Mouse (Mus musculus): ENCODE data around the gene Fam240a. TPM values are rescaled to one million over a fixed set of nuclear protein-coding genes. Genes with fewer than 3 reads are reported as not detected.
A peak's percentile ranks its signal among the peaks of the same experiment; 100 is the strongest.

Gene Fam240a
- total and polyA plus RNA-seq, 2 experiments from 2014 or later, result 0.58 TPM; not detected in 1

DNA sequence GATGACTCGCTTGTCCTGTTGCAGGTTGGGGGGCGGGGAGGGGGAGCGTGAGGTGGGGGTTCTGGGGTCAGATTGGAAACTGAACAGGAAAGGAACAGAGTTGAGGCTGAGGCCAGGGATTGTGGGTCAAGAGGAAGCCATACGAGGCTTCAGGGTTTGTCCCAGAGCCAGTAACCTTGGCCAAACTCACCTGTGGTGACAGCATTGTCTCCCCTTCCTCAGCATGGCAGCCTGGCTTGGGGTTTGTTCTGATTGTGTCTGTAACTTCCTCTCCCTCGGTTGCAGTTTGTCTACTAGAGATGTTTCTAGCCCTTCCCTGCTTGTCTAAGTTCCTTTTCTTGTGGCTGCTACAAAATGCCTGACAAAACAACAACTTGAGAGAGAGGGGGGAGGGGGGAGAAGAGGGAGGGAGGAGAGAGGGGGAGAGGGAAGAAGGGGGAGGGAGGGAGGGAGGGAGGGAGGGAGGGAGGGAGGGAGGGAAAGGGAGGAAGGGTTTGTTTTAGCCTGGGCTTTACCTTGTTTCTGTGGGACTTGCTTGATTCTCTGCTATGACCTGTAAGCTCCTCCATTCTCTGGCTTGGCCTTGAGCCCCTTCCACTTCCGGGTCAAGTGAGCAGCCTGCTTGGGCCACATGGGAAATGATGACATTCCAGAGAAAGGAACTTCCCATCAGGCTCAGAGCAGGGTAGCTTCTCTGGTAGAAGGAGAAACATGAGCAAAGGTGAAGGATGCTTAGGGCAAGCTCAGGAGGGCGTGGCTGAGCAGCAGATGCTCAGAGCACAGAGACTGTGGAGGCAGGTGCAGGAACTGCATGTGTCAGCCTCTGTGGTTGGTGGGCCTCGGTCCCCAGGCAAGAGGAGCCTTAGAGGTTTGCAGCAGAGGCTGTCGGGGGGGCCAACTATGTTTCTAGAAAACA is 29.0 kb downstream of the Fam240a start:
- no peak for TF ChIP-seq CTCF (IDR thresholded peaks at IDR 0.05; ENCODE audit: low read depth)
- H3K9ac ChIP-seq, result no peak overlapping the region
- no peaks in the 10 kb centered on the region for H3K36me3 ChIP-seq (ENCODE audit: insufficient read depth)
- 58% methylated on average over 9 of the region's 9 CpGs for WGBS
- H3K4me3 ChIP-seq (ENCODE audit: low read depth, low read length), result no peak overlapping the region
- DNase-seq, result no peak
- H3K9me3 ChIP-seq (ENCODE audit: low read length), result no peaks in the 10 kb centered on the region
- no peaks in the 10 kb centered on the region for H3K27me3 ChIP-seq (ENCODE audit: insufficient read depth, low read length)
- ATAC-seq, result no peak
- H3K27ac ChIP-seq (ENCODE audit: low read depth, low read length), result no peak overlapping the region
- H3K4me1 ChIP-seq (ENCODE audit: insufficient read depth), result no peaks in the 10 kb centered on the region
- H3K4me2 ChIP-seq (ENCODE audit: low read depth), result no peak overlapping the region

DNA sequence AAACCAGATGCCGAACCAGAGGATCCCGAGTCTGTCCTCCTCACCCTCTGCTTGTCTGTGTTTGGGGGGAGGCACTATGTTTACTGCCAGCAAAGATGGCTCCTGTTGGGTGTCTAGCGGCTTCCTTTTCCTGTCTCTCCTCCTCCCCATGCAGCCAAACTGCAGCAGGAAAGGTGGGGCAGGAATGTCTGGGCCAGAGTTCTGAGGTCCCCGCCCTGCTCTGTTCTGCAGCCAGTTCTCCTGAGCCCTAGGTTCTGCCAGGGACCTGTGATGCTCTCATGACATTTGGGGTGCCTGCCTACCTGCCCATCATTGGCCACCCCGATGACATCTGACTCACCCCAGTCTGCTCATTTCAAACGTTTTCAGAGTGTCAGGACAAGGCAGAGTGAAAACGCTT is 34.7 kb downstream of the Fam240a start:
- no peak overlapping the region for H3K4me2 ChIP-seq (ENCODE audit: low read depth)
- H3K9me3 ChIP-seq (ENCODE audit: low read length), result no peaks in the 10 kb centered on the region
- H3K27me3 ChIP-seq (ENCODE audit: insufficient read depth, low read length), result peaks cover 9% of the 10 kb centered on the region
- DNase-seq (no peak), ATAC-seq (no peak)
- 78% methylated on average over 7 of the region's 7 CpGs for whole genome bisulfite sequencing
- H3K4me3 ChIP-seq (ENCODE audit: low read depth, low read length), result no peak overlapping the region
- no peak overlapping the region for H3K27ac ChIP-seq (ENCODE audit: low read depth, low read length)
- H3K4me1 ChIP-seq (ENCODE audit: insufficient read depth), result no peaks in the 10 kb centered on the region
- H3K36me3 ChIP-seq (ENCODE audit: insufficient read depth), result no peaks in the 10 kb centered on the region
- no peak overlapping the region for H3K9ac ChIP-seq
- TF ChIP-seq CTCF (IDR thresholded peaks at IDR 0.05; ENCODE audit: low read depth), result no peak

DNA sequence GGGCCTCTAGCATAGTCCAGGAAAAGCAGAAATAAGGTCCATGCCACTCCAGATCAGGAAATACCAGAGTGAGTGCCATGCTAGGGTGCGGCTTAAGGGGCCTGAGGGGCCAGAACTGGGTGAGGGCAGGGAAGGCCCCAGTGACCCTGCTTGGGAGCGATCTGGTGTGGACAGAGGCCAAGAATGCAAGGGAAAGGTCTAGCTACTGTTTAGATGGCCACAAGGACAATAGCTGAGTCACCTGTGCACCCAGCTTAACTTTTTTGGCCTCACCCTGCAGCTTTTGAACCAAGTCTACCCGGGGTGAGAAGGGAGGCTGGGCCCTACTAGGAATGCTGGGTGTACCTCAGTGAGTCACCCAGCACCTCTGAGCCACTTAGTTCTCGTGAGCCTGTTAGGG is 35.9 kb downstream of the Fam240a start:
- DNase-seq (no peak), ATAC-seq (no peak)
- Histone ChIP-seq H3K9ac (no peak overlapping the region), H3K4me3 (ENCODE audit: low read depth, low read length) (peak overlapping the region; percentile 50), H3K4me1 (ENCODE audit: insufficient read depth) (no peaks in the 10 kb centered on the region), H3K4me2 (ENCODE audit: low read depth) (peak overlapping the region; percentile 94), H3K27ac (ENCODE audit: low read depth, low read length) (no peak overlapping the region), H3K27me3 (ENCODE audit: insufficient read depth, low read length) (peaks cover 9% of the 10 kb centered on the region), H3K36me3 (ENCODE audit: insufficient read depth) (no peaks in the 10 kb centered on the region), H3K9me3 (ENCODE audit: low read length) (no peaks in the 10 kb centered on the region)
- no peak for TF ChIP-seq CTCF (IDR thresholded peaks at IDR 0.05; ENCODE audit: low read depth)
- WGBS, result 77% methylated on average over 4 of the region's 4 CpGs

DNA sequence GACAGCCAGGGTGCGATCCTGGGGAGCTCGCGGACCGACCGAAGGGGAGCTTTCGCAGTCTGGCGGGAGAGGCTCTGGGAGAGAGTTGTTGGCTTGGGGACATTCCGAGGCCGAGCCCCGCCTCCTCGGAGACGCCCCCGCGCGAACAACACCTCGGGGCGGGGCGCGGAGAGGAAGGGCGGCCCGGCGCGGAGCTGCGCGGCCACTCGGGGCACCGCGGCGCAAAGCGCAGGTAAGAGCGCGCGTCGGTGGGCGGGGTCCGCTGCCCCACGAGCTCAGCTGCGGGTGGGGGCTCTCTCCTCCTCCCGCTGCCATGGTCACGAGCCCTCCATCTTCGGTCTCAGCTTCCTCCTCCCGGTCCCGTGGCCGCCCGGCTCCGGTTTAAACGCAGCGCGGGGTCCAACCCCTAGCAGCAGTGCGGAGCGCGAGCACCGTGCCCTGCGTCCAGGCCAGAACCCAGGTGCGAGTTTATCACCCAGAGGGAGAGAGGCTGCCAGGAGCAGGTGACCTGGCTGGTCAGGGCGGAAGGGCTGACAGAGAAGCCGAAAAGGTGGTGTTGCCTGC is 36.6 kb downstream of the Fam240a start, which contains the start of gene Tmie:
Gene Tmie, minus strand, starts transcription at position 116 of the 564 bp plus-strand sequence.
- ATAC-seq (peak; percentile 62), DNase-seq (peak; percentile 29)
- Histone ChIP-seq H3K9me3 (ENCODE audit: low read length) (no peaks in the 10 kb centered on the region), H3K4me3 (ENCODE audit: low read depth, low read length) (peak within 1 kb of the TSS; percentile 50), H3K4me2 (ENCODE audit: low read depth) (peak within 1 kb of the TSS; percentile 94), H3K27ac (ENCODE audit: low read depth, low read length) (no peak within 1 kb of the TSS), H3K4me1 (ENCODE audit: insufficient read depth) (no peaks in the 10 kb centered on the region), H3K27me3 (ENCODE audit: insufficient read depth, low read length) (peaks cover 9% of the 10 kb centered on the region), H3K9ac (peak within 1 kb of the TSS; percentile 47), H3K36me3 (ENCODE audit: insufficient read depth) (no peaks in the 10 kb centered on the region)
- WGBS, result under 1% methylated on average over 55 of the region's 57 CpGs
- no peak for TF ChIP-seq CTCF (IDR thresholded peaks at IDR 0.05; ENCODE audit: low read depth)

DNA sequence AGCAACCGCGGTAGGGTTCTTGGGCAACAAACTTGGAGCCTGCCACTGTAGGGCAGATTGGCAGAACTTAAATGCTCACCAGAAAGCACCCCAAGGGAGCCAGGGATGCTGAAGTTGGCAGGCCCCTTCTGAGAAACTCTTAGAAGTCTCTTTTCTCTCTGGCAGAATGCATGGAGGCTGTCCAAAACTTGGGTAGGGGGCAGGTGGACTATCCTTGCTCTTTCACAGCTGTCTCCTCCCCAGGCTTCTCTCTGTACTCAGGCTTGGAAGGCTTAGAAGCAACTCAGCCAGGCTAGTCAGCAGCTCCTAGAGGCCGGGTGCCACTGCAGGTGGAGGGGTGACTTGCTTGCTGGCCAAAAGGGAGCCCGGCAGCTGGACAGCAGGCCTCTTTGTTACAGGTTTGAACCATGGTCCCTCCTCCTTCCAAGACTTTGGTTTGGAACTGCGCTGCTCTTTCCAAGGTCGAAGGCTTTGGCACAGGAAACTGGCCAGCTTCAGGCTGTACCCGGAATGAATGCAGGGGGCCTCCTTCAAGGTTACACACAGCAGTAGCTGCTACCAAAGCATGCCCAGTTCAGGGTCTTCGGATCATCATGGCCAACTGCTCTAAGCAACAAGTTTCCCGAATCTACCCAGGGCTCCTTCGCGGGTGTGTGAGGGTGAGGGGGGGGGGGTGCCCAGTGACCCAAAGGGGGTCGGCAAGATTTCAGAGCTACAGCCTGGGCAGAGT is 37.3 kb downstream of the Fam240a start, which contains the start of gene Als2cl:
Gene Als2cl, plus strand, starts transcription at position 680 of the 730 bp plus-strand sequence.
- ATAC-seq (peak; percentile 30), DNase-seq (peak; percentile 31)
- Histone ChIP-seq H3K9me3 (ENCODE audit: low read length) (no peaks in the 10 kb centered on the region), H3K4me2 (ENCODE audit: low read depth) (peak within 1 kb of the TSS; percentile 94), H3K27ac (ENCODE audit: low read depth, low read length) (no peak within 1 kb of the TSS), H3K9ac (peak within 1 kb of the TSS; percentile 47), H3K27me3 (ENCODE audit: insufficient read depth, low read length) (peaks cover 9% of the 10 kb centered on the region), H3K4me3 (ENCODE audit: low read depth, low read length) (peak within 1 kb of the TSS; percentile 50), H3K4me1 (ENCODE audit: insufficient read depth) (peaks cover 6% of the 10 kb centered on the region; the same call in 1 of the 2 replicates), H3K36me3 (ENCODE audit: insufficient read depth) (no peaks in the 10 kb centered on the region)
- no peak for TF ChIP-seq CTCF (IDR thresholded peaks at IDR 0.05; ENCODE audit: low read depth)
- WGBS, result 6% methylated on average over 12 of the region's 12 CpGs

DNA sequence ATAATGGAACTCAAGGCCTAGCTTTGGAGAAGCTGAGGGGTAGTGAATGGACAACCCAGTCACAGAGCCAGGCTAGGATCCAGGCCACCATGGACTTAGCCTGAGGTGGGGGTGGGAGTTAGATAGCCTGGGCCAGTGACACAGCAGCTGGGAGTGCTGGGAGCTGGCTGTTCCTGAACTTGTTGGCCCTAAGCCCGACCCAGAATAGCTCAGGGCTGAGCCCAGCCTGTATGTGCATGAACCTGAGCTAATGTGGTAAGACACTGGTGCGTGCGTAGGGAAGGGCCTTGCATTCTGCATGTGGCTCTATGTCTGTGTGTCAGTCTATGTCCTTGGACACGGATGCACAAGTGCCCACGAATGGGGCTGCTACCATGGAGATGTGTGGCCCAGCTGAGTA is 38.8 kb downstream of the Fam240a start:
- no peak overlapping the region for H3K27ac ChIP-seq (ENCODE audit: low read depth, low read length)
- H3K9me3 ChIP-seq (ENCODE audit: low read length), result no peaks in the 10 kb centered on the region
- ATAC-seq (no peak), DNase-seq (peak; percentile 15)
- no peak overlapping the region for H3K4me3 ChIP-seq (ENCODE audit: low read depth, low read length)
- peaks cover 10% of the 10 kb centered on the region; the same call in 1 of the 2 replicates for H3K4me1 ChIP-seq (ENCODE audit: insufficient read depth)
- 82% methylated on average over 5 of the region's 5 CpGs for WGBS
- TF ChIP-seq CTCF (IDR thresholded peaks at IDR 0.05; ENCODE audit: low read depth), result no peak
- no peaks in the 10 kb centered on the region for H3K36me3 ChIP-seq (ENCODE audit: insufficient read depth)
- H3K9ac ChIP-seq, result no peak overlapping the region
- H3K27me3 ChIP-seq (ENCODE audit: insufficient read depth, low read length), result peaks cover 9% of the 10 kb centered on the region
- H3K4me2 ChIP-seq (ENCODE audit: low read depth), result no peak overlapping the region

Measured in forebrain, postnatal 0 days (tissue).